Mouse (Mus musculus) lung, adult 2 months (tissue): ENCODE results near the gene Coro2b.

Source experiments
- CTCF ChIP-seq: fragments of 200-500 bp; IDR thresholded peaks from 2 replicates; pipeline ENCODE4 v1.5.1; 2011; ENCODE audit warnings: mild to moderate bottlenecking, low read length, control low read depth; ENCODE audit not compliant: insufficient read depth
- POLR2A ChIP-seq: fragments of 200-500 bp; IDR thresholded peaks from 2 replicates; pipeline ENCODE4 v1.6.1; 2011; ENCODE audit warnings: low read depth, mild to moderate bottlenecking, control low read depth, low read length, borderline replicate concordance; ENCODE audit errors: extremely low read depth

GRCm38 (mm10) chr9:62553366-62553940 is 16.6 kb upstream of the Coro2b start:
- TF ChIP-seq CTCF, result peak; percentile 81
- TF ChIP-seq POLR2A, result no peak
